Mouse (Mus musculus): Measurements from ENCODE around the gene Dnal1. TPM values are rescaled to one million over a fixed set of nuclear protein-coding genes. Genes with fewer than 3 reads are reported as not detected.

Dnal1 gene
- polyA plus RNA-seq, 1 experiment from 2014 or later = 5.7 TPM

GRCm38 (mm10) chr12:84110814-84111213, 3.4 kb upstream of the Dnal1 start:
- ATAC-seq (ENCODE audit: low read depth) = no peak
- Histone ChIP-seq H3K4me1 (replicated peaks; ENCODE audit: control insufficient read depth, insufficient read depth, low read length) (peaks cover 5% of the 10 kb centered on the region), H3K4me2 (ENCODE audit: low read depth, low read length) (no peak overlapping the region), H3K27me3 (ENCODE audit: control insufficient read depth, insufficient read depth, low read depth, low read length) (no peaks in the 10 kb centered on the region), H3K9me3 (ENCODE audit: control insufficient read depth, low read length) (no peaks in the 10 kb centered on the region), H3K4me3 (ENCODE audit: low read length) (no peak overlapping the region), H3K27ac (ENCODE audit: low read length) (no peak overlapping the region), H3K36me3 (ENCODE audit: control insufficient read depth, insufficient read depth, low read length) (no peaks in the 10 kb centered on the region), H3K9ac (ENCODE audit: low read length) (no peak overlapping the region)
- 93% methylated on average over 4 of the region's 4 CpGs for WGBS

- no peak overlapping the region for H3K27ac ChIP-seq (ENCODE audit: low read length)
- peaks cover 5% of the 10 kb centered on the region for H3K4me1 ChIP-seq (replicated peaks; ENCODE audit: control insufficient read depth, insufficient read depth, low read length)
- peak overlapping the region; percentile 39; the same call in 1 of the 2 replicates for H3K9ac ChIP-seq (ENCODE audit: low read length)
- no peak for ATAC-seq (ENCODE audit: low read depth)
- H3K4me2 ChIP-seq (ENCODE audit: low read depth, low read length) = peak overlapping the region; percentile 83
- no peaks in the 10 kb centered on the region for H3K36me3 ChIP-seq (ENCODE audit: control insufficient read depth, insufficient read depth, low read length)
- 26% methylated on average over 6 of the region's 6 CpGs for WGBS
- H3K27me3 ChIP-seq (ENCODE audit: control insufficient read depth, insufficient read depth, low read depth, low read length) = no peaks in the 10 kb centered on the region
- peak overlapping the region; percentile 74 for H3K4me3 ChIP-seq (ENCODE audit: low read length)
- H3K9me3 ChIP-seq (ENCODE audit: control insufficient read depth, low read length) = no peaks in the 10 kb centered on the region
These were observed 490 bp upstream of the Dnal1 start for GRCm38 (mm10) chr12:84113676-84114075.

DNA sequence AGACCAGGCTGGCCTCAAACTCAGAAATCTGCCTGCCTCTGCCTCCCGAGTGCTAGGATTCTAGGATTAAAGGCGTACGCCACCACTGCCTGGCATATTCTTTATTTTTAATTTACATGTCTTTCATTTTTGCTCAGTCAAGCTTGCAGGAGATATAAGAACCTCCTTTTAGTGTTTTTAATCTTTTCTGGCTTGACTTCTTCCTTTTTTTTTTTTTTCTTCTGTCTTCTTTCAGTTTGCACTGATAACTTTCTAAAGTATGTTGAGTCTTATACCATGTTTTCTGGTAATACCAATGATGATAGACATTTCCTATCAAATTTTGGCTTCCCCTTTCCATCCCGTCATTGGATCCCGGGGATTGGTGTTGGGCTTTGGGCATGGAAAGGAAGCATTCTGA, 5.4 kb downstream of the Dnal1 start:
- ATAC-seq (ENCODE audit: low read depth) = no peak
- Histone ChIP-seq H3K9ac (ENCODE audit: low read length) (no peak overlapping the region), H3K4me3 (ENCODE audit: low read length) (no peak overlapping the region), H3K36me3 (ENCODE audit: control insufficient read depth, insufficient read depth, low read length) (no peaks in the 10 kb centered on the region), H3K27ac (ENCODE audit: low read length) (no peak overlapping the region), H3K4me1 (replicated peaks; ENCODE audit: control insufficient read depth, insufficient read depth, low read length) (peaks cover 8% of the 10 kb centered on the region), H3K4me2 (ENCODE audit: low read depth, low read length) (no peak overlapping the region), H3K9me3 (ENCODE audit: control insufficient read depth, low read length) (no peaks in the 10 kb centered on the region), H3K27me3 (ENCODE audit: control insufficient read depth, insufficient read depth, low read depth, low read length) (no peaks in the 10 kb centered on the region)
- WGBS = 95% methylated on average over 5 of the region's 5 CpGs

DNA sequence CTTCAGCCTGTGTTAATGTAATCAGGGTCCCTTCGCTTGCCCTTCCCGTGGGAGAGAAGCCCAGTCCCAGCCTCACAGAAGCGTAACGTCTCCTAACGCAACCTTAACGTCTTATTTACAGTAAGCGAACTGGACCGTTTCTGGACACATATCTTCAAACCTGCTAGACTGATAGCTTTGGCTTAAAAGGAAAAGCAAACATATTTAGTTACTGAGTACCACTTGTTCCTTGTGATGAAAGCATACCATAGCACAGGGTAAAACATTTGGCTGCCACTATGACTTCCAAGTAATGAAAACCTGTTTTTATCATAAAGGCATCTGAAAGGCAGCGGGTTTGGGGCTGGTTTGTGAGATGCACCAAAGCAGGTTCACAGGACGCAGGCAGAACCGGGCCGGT, 11.7 kb downstream of the Dnal1 start:
- H3K27ac ChIP-seq (ENCODE audit: low read length) = peak overlapping the region; percentile 74
- peak overlapping the region; percentile 37; the same call in 1 of the 2 replicates for H3K4me2 ChIP-seq (ENCODE audit: low read depth, low read length)
- peaks cover 2% of the 10 kb centered on the region; the same call in 1 of the 2 replicates for H3K4me1 ChIP-seq (replicated peaks; ENCODE audit: control insufficient read depth, insufficient read depth, low read length)
- H3K9me3 ChIP-seq (ENCODE audit: control insufficient read depth, low read length) = no peaks in the 10 kb centered on the region
- peak; percentile 70 for ATAC-seq (ENCODE audit: low read depth)
- H3K4me3 ChIP-seq (ENCODE audit: low read length) = 0 out of 2 replicates have a peak overlapping the region, but pooled peaks have one; percentile 16
- H3K36me3 ChIP-seq (ENCODE audit: control insufficient read depth, insufficient read depth, low read length) = 0 out of 2 replicates have a peak, but pooled peaks cover 3% of the 10 kb centered on the region
- no peaks in the 10 kb centered on the region for H3K27me3 ChIP-seq (ENCODE audit: control insufficient read depth, insufficient read depth, low read depth, low read length)
- WGBS = 36% methylated on average over 12 of the region's 12 CpGs
- H3K9ac ChIP-seq (ENCODE audit: low read length) = no peak overlapping the region

GRCm38 (mm10) chr12:84126899-84127298, 12.7 kb downstream of the Dnal1 start:
- peaks cover 8% of the 10 kb centered on the region; the same call in 1 of the 2 replicates for H3K36me3 ChIP-seq (ENCODE audit: control insufficient read depth, insufficient read depth, low read length)
- H3K9me3 ChIP-seq (ENCODE audit: control insufficient read depth, low read length) = no peaks in the 10 kb centered on the region
- no peak overlapping the region for H3K4me3 ChIP-seq (ENCODE audit: low read length)
- WGBS = 81% methylated on average over 2 of the region's 2 CpGs
- H3K27me3 ChIP-seq (ENCODE audit: control insufficient read depth, insufficient read depth, low read depth, low read length) = no peaks in the 10 kb centered on the region
- no peak overlapping the region for H3K9ac ChIP-seq (ENCODE audit: low read length)
- H3K4me2 ChIP-seq (ENCODE audit: low read depth, low read length) = no peak overlapping the region
- ATAC-seq (ENCODE audit: low read depth) = no peak
- peaks cover 2% of the 10 kb centered on the region; the same call in 1 of the 2 replicates for H3K4me1 ChIP-seq (replicated peaks; ENCODE audit: control insufficient read depth, insufficient read depth, low read length)
- no peak overlapping the region for H3K27ac ChIP-seq (ENCODE audit: low read length)

GRCm38 (mm10) chr12:84128576-84128975, 14.4 kb downstream of the Dnal1 start:
- WGBS = 86% methylated on average over 6 of the region's 6 CpGs
- H3K4me1 ChIP-seq (replicated peaks; ENCODE audit: control insufficient read depth, insufficient read depth, low read length) = peaks cover 2% of the 10 kb centered on the region; the same call in 1 of the 2 replicates

DNA sequence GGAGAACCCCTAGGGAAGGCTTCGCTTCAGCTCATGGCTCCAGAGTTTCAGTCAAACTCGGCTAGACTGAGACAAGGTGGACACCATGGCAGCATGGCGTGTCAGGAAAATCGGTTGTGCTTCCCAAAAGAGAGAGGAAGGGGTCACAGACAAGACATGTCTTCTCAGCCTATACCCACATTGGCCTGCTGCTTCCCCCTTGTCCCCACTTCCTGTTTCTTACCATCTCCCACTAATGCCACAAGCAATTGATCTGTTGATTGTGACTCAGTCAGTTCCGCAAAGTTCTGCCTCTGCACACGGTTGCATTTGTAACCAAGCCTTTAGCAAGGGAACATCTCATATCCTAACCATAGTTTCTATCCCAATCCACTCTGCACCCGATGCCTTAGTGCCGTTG, 15.8 kb downstream of the Dnal1 start:
- no peak overlapping the region for H3K4me3 ChIP-seq (ENCODE audit: low read length)
- 87% methylated on average over 8 of the region's 8 CpGs for WGBS
- no peak for ATAC-seq (ENCODE audit: low read depth)
- no peaks in the 10 kb centered on the region for H3K9me3 ChIP-seq (ENCODE audit: control insufficient read depth, low read length)
- H3K36me3 ChIP-seq (ENCODE audit: control insufficient read depth, insufficient read depth, low read length) = peaks cover 10% of the 10 kb centered on the region; the same call in 1 of the 2 replicates
- H3K4me2 ChIP-seq (ENCODE audit: low read depth, low read length) = no peak overlapping the region
- no peaks in the 10 kb centered on the region for H3K27me3 ChIP-seq (ENCODE audit: control insufficient read depth, insufficient read depth, low read depth, low read length)
- H3K27ac ChIP-seq (ENCODE audit: low read length) = no peak overlapping the region
- H3K9ac ChIP-seq (ENCODE audit: low read length) = no peak overlapping the region
- H3K4me1 ChIP-seq (replicated peaks; ENCODE audit: control insufficient read depth, insufficient read depth, low read length) = no peaks in the 10 kb centered on the region; the same call in 1 of the 2 replicates

More at GRCm38 (mm10) chr12:84128576-84128975, 14.4 kb downstream of the Dnal1 start:
- no peak for ATAC-seq (ENCODE audit: low read depth)
- H3K27me3 ChIP-seq (ENCODE audit: control insufficient read depth, insufficient read depth, low read depth, low read length) = no peaks in the 10 kb centered on the region
- H3K4me3 ChIP-seq (ENCODE audit: low read length) = no peak overlapping the region
- no peak overlapping the region for H3K27ac ChIP-seq (ENCODE audit: low read length)
- peaks cover 10% of the 10 kb centered on the region; the same call in 1 of the 2 replicates for H3K36me3 ChIP-seq (ENCODE audit: control insufficient read depth, insufficient read depth, low read length)
- H3K4me2 ChIP-seq (ENCODE audit: low read depth, low read length) = no peak overlapping the region
- H3K9ac ChIP-seq (ENCODE audit: low read length) = no peak overlapping the region
- H3K9me3 ChIP-seq (ENCODE audit: control insufficient read depth, low read length) = no peaks in the 10 kb centered on the region

- WGBS = 52% methylated on average over 3 of the region's 3 CpGs
- H3K27ac ChIP-seq (ENCODE audit: low read length) = no peak overlapping the region
- ATAC-seq (ENCODE audit: low read depth) = no peak
- H3K36me3 ChIP-seq (ENCODE audit: control insufficient read depth, insufficient read depth, low read length) = peaks cover 8% of the 10 kb centered on the region; the same call in 1 of the 2 replicates
- no peaks in the 10 kb centered on the region for H3K27me3 ChIP-seq (ENCODE audit: control insufficient read depth, insufficient read depth, low read depth, low read length)
- no peak overlapping the region for H3K9ac ChIP-seq (ENCODE audit: low read length)
- no peak overlapping the region for H3K4me3 ChIP-seq (ENCODE audit: low read length)
- no peaks in the 10 kb centered on the region for H3K4me1 ChIP-seq (replicated peaks; ENCODE audit: control insufficient read depth, insufficient read depth, low read length)
- H3K4me2 ChIP-seq (ENCODE audit: low read depth, low read length) = no peak overlapping the region
- H3K9me3 ChIP-seq (ENCODE audit: control insufficient read depth, low read length) = no peaks in the 10 kb centered on the region
These were observed 18.1 kb downstream of the Dnal1 start for GRCm38 (mm10) chr12:84132265-84132664.

DNA sequence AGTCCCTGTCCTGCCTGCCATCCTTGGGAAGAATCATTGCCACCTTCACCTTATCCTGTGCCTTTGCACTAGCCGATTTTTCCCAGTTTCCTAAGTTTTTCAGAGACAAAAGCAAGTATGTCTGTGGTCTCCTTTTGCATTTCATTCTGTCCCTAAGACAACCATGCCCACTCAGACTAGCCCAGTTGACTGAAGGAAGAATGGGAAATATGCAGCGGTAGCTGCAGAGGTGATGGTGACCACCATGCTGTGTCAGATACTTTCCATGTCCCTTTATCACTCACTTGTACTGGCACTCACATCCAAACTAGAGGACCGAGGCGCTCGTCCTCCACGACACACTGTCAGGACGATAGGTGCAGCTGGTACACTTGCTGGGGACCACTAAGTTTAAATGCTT, 23.0 kb downstream of the Dnal1 start:
- WGBS = 89% methylated on average over 7 of the region's 7 CpGs
- H3K9me3 ChIP-seq (ENCODE audit: control insufficient read depth, low read length) = no peaks in the 10 kb centered on the region
- H3K4me2 ChIP-seq (ENCODE audit: low read depth, low read length) = no peak overlapping the region
- no peaks in the 10 kb centered on the region for H3K27me3 ChIP-seq (ENCODE audit: control insufficient read depth, insufficient read depth, low read depth, low read length)
- H3K4me3 ChIP-seq (ENCODE audit: low read length) = no peak overlapping the region
- H3K4me1 ChIP-seq (replicated peaks; ENCODE audit: control insufficient read depth, insufficient read depth, low read length) = no peaks in the 10 kb centered on the region
- no peak overlapping the region for H3K27ac ChIP-seq (ENCODE audit: low read length)
- no peak for ATAC-seq (ENCODE audit: low read depth)
- peaks cover 2% of the 10 kb centered on the region; the same call in 1 of the 2 replicates for H3K36me3 ChIP-seq (ENCODE audit: control insufficient read depth, insufficient read depth, low read length)
- no peak overlapping the region for H3K9ac ChIP-seq (ENCODE audit: low read length)

Data from lung, embryonic 16.5 days (tissue).